Mouse (Mus musculus): Measurements from ENCODE around the gene Tpm4. TPM values are rescaled to one million over a fixed set of nuclear protein-coding genes. Genes with fewer than 3 reads are reported as not detected.
A peak's percentile ranks its signal among the peaks of the same experiment; 100 is the strongest.

Tpm4 gene
- polyA plus RNA-seq, 2 experiments, result 395 to 579 TPM

GRCm38 (mm10) chr8:72169681-72170249 lies 35.0 kb downstream of the Tpm4 start:
- DNase-seq (ENCODE audit: low spot score) (no peak), ATAC-seq (ENCODE audit: low FRiP score, low read depth) (no peak)
- Histone ChIP-seq H3K27me3 (ENCODE audit: control insufficient read depth, insufficient read depth, low read length) (no peaks in the 10 kb centered on the region), H3K27ac (replicated peaks; ENCODE audit: low read depth, low read length) (no peak overlapping the region), H3K9ac (ENCODE audit: low read depth, low read length, severe bottlenecking) (no peak overlapping the region), H3K9me3 (ENCODE audit: control insufficient read depth, low read length) (no peaks in the 10 kb centered on the region), H3K4me2 (replicated peaks; ENCODE audit: low read depth, low read length, severe bottlenecking) (no peak overlapping the region), H3K4me1 (ENCODE audit: control insufficient read depth, insufficient read depth, low read length) (no peaks in the 10 kb centered on the region), H3K36me3 (ENCODE audit: control insufficient read depth, insufficient read depth, low read length) (peaks cover 70% of the 10 kb centered on the region), H3K4me3 (replicated peaks; ENCODE audit: low read length) (no peak overlapping the region)
- no peak for TF ChIP-seq POLR2A (IDR thresholded peaks at IDR 0.05; ENCODE audit: borderline replicate concordance, extremely low read depth, insufficient read depth, insufficient read length)
- WGBS, result 78% methylated on average over 3 of the region's 3 CpGs

- Histone ChIP-seq H3K4me1 (ENCODE audit: control insufficient read depth, insufficient read depth, low read length) (no peaks in the 10 kb centered on the region), H3K4me3 (replicated peaks; ENCODE audit: low read length) (no peak overlapping the region), H3K4me2 (replicated peaks; ENCODE audit: low read depth, low read length, severe bottlenecking) (no peak overlapping the region), H3K9ac (ENCODE audit: low read depth, low read length, severe bottlenecking) (no peak overlapping the region), H3K27me3 (ENCODE audit: control insufficient read depth, insufficient read depth, low read length) (no peaks in the 10 kb centered on the region), H3K36me3 (ENCODE audit: control insufficient read depth, insufficient read depth, low read length) (peaks cover 85% of the 10 kb centered on the region), H3K27ac (replicated peaks; ENCODE audit: low read depth, low read length) (no peak overlapping the region), H3K9me3 (ENCODE audit: control insufficient read depth, low read length) (no peaks in the 10 kb centered on the region)
- DNase-seq (ENCODE audit: low spot score), result peak; percentile 73
- WGBS, result 65% methylated on average over 5 of the region's 5 CpGs
- no peak for TF ChIP-seq POLR2A (IDR thresholded peaks at IDR 0.05; ENCODE audit: borderline replicate concordance, extremely low read depth, insufficient read depth, insufficient read length)
- no peak; the same call in none of the 2 replicates for ATAC-seq (ENCODE audit: low FRiP score, low read depth)
Measured at GRCm38 (mm10) chr8:72177346-72177925, 42.7 kb downstream of the Tpm4 start.

- Histone ChIP-seq H3K36me3 (ENCODE audit: control insufficient read depth, insufficient read depth, low read length) (peaks cover 23% of the 10 kb centered on the region), H3K4me2 (replicated peaks; ENCODE audit: low read depth, low read length, severe bottlenecking) (no peak overlapping the region), H3K4me1 (ENCODE audit: control insufficient read depth, insufficient read depth, low read length) (no peaks in the 10 kb centered on the region), H3K27ac (replicated peaks; ENCODE audit: low read depth, low read length) (no peak overlapping the region), H3K27me3 (ENCODE audit: control insufficient read depth, insufficient read depth, low read length) (no peaks in the 10 kb centered on the region), H3K4me3 (replicated peaks; ENCODE audit: low read length) (no peak overlapping the region), H3K9me3 (ENCODE audit: control insufficient read depth, low read length) (no peaks in the 10 kb centered on the region), H3K9ac (ENCODE audit: low read depth, low read length, severe bottlenecking) (no peak overlapping the region)
- ATAC-seq (ENCODE audit: low FRiP score, low read depth) (no peak), DNase-seq (ENCODE audit: low spot score) (no peak)
- WGBS, result 81% methylated on average over 2 of the region's 2 CpGs
- no peak for TF ChIP-seq POLR2A (IDR thresholded peaks at IDR 0.05; ENCODE audit: borderline replicate concordance, extremely low read depth, insufficient read depth, insufficient read length)
Measured at GRCm38 (mm10) chr8:72183554-72184202, 48.9 kb downstream of the Tpm4 start.

DNA sequence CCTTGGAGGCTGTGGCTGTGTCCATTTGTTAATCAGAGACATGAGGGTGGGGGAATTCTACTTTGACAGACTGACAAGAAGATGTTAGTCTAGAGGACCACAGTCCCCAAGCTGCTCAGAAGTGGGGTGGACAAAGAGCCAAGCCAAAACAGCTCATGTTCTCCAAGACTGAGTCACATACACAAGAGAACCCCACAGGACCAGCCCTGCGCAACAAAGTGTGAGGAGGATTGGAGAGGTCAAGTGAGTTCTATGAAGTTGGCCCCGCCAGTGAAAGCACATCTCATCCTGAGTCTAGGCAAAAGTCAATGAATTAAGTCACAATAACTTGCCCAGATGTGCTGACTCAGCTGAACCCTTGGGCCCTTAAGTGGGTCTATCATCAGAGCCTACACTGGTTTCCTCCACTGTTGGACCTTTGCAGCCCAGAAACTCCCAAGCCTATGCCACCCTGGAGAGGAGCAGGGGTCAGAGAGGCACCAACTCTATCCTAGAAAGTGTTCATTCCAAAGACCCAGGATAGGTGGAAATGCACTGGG lies 53.1 kb downstream of the Tpm4 start:
- no peak overlapping the region for H3K9ac ChIP-seq (ENCODE audit: low read depth, low read length, severe bottlenecking)
- DNase-seq (ENCODE audit: low spot score) (no peak), ATAC-seq (ENCODE audit: low FRiP score, low read depth) (no peak)
- WGBS, result 79% methylated on average over 2 of the region's 2 CpGs
- no peak for TF ChIP-seq POLR2A (IDR thresholded peaks at IDR 0.05; ENCODE audit: borderline replicate concordance, extremely low read depth, insufficient read depth, insufficient read length)
- no peak overlapping the region for H3K27ac ChIP-seq (replicated peaks; ENCODE audit: low read depth, low read length)
- no peak overlapping the region for H3K4me2 ChIP-seq (replicated peaks; ENCODE audit: low read depth, low read length, severe bottlenecking)
- no peaks in the 10 kb centered on the region for H3K36me3 ChIP-seq (ENCODE audit: control insufficient read depth, insufficient read depth, low read length)
- H3K4me3 ChIP-seq (replicated peaks; ENCODE audit: low read length), result no peak overlapping the region
- no peaks in the 10 kb centered on the region for H3K4me1 ChIP-seq (ENCODE audit: control insufficient read depth, insufficient read depth, low read length)
- no peaks in the 10 kb centered on the region for H3K9me3 ChIP-seq (ENCODE audit: control insufficient read depth, low read length)
- no peaks in the 10 kb centered on the region for H3K27me3 ChIP-seq (ENCODE audit: control insufficient read depth, insufficient read depth, low read length)

DNA sequence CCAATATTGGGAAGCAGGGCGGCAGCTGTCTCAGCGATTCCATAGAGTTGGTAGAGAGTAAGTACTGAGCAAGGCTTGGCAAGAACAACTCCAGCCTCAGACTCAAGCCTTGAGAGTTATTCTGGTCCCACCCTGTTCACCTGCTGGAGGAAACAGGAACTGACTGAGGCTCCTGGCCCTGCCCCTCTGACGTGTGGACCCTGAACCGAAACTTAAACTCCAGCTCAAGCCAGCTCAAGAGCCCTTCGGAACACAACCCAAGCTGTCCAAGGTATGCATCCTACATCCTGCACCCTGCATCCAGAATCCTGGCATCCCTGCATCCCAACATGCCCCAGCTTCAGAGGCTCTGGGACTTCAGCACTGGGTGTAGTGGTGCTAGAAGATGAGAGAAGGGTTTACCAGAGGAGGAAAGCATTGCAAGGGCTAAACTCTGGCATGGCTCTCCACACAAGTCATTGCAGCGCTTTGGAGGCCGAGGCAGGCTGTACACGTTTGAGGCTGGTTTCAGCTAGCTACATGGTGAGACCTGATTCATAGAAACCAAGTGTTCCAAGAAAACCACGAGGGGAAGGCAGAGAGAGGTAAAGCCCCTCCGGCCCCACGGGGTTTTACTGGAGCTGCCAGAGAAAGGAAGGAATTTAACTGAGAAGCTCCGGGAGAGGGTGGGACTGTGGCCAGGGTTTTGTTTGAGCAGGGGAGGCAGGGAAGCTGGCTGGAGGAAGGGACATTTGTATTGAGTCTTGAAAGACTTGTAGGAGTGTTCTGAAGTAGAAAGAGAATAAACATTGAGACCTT lies 54.8 kb downstream of the Tpm4 start, which contains the start of gene Hsh2d:
TSS of gene Hsh2d (plus strand) at position 222 of the 798 bp plus-strand sequence.
- ATAC-seq (ENCODE audit: low FRiP score, low read depth), result no peak
- H3K27me3 ChIP-seq (ENCODE audit: control insufficient read depth, insufficient read depth, low read length), result no peaks in the 10 kb centered on the region
- H3K4me1 ChIP-seq (ENCODE audit: control insufficient read depth, insufficient read depth, low read length), result no peaks in the 10 kb centered on the region
- WGBS, result 64% methylated on average over 12 of the region's 12 CpGs
- no peaks in the 10 kb centered on the region for H3K9me3 ChIP-seq (ENCODE audit: control insufficient read depth, low read length)
- no peak within 1 kb of the TSS for H3K4me3 ChIP-seq (replicated peaks; ENCODE audit: low read length)
- DNase-seq (ENCODE audit: low spot score), result peak; percentile 12
- H3K27ac ChIP-seq (replicated peaks; ENCODE audit: low read depth, low read length), result no peak within 1 kb of the TSS
- no peaks in the 10 kb centered on the region for H3K36me3 ChIP-seq (ENCODE audit: control insufficient read depth, insufficient read depth, low read length)
- H3K4me2 ChIP-seq (replicated peaks; ENCODE audit: low read depth, low read length, severe bottlenecking), result no peak within 1 kb of the TSS
- H3K9ac ChIP-seq (ENCODE audit: low read depth, low read length, severe bottlenecking), result no peak within 1 kb of the TSS
- TF ChIP-seq POLR2A (IDR thresholded peaks at IDR 0.05; ENCODE audit: borderline replicate concordance, extremely low read depth, insufficient read depth, insufficient read length), result no peak
